Mouse (Mus musculus): ENCODE data around the gene Nat9. TPM values are rescaled to one million over a fixed set of nuclear protein-coding genes. Genes with fewer than 3 reads are reported as not detected.

Gene Nat9
- polyA plus RNA-seq, 1 experiment from 2014 or later, result 19.1 TPM

GRCm38 (mm10) chr11:115209958-115210357 lies 22.3 kb upstream of the Nat9 start:
- Histone ChIP-seq H3K4me3 (no peak overlapping the region), H3K4me2 (no peak overlapping the region), H3K36me3 (peaks cover 14% of the 10 kb centered on the region), H3K4me1 (replicated peaks) (peaks cover 35% of the 10 kb centered on the region), H3K9me3 (no peaks in the 10 kb centered on the region), H3K9ac (no peak overlapping the region), H3K27me3 (no peaks in the 10 kb centered on the region), H3K27ac (replicated peaks) (no peak overlapping the region)
- ATAC-seq (ENCODE audit: low FRiP score, low read depth), result no peak
- 75% methylated on average over 7 of the region's 7 CpGs for WGBS

GRCm38 (mm10) chr11:115208776-115209732 lies 21.4 kb upstream of the Nat9 start:
- Histone ChIP-seq H3K27me3 (no peaks in the 10 kb centered on the region), H3K4me2 (no peak overlapping the region), H3K4me3 (no peak overlapping the region), H3K9me3 (no peaks in the 10 kb centered on the region), H3K36me3 (peaks cover 14% of the 10 kb centered on the region), H3K9ac (no peak overlapping the region), H3K27ac (replicated peaks) (no peak overlapping the region), H3K4me1 (replicated peaks) (peaks cover 35% of the 10 kb centered on the region)
- 76% methylated on average over 25 of the region's 25 CpGs for WGBS
- no peak for ATAC-seq (ENCODE audit: low FRiP score, low read depth)

- Histone ChIP-seq H3K9ac (no peak overlapping the region), H3K9me3 (no peaks in the 10 kb centered on the region), H3K4me3 (no peak overlapping the region), H3K27ac (replicated peaks) (no peak overlapping the region), H3K36me3 (peaks cover 15% of the 10 kb centered on the region), H3K27me3 (no peaks in the 10 kb centered on the region), H3K4me2 (no peak overlapping the region), H3K4me1 (replicated peaks) (peaks cover 35% of the 10 kb centered on the region)
- no peak for ATAC-seq (ENCODE audit: low FRiP score, low read depth)
- WGBS, result 46% methylated on average over 12 of the region's 12 CpGs
Observed at GRCm38 (mm10) chr11:115208126-115208525, 20.5 kb upstream of the Nat9 start.

- 87% methylated on average over 9 of the region's 9 CpGs for WGBS
- no peak overlapping the region for H3K27ac ChIP-seq (replicated peaks)
- H3K4me1 ChIP-seq (replicated peaks), result peaks cover 22% of the 10 kb centered on the region
- no peaks in the 10 kb centered on the region; the same call in 1 of the 2 replicates for H3K27me3 ChIP-seq
- H3K4me2 ChIP-seq, result no peak overlapping the region
- no peak overlapping the region for H3K9ac ChIP-seq
- H3K9me3 ChIP-seq, result no peaks in the 10 kb centered on the region
- peaks cover 28% of the 10 kb centered on the region for H3K36me3 ChIP-seq
- no peak overlapping the region for H3K4me3 ChIP-seq
- ATAC-seq (ENCODE audit: low FRiP score, low read depth), result peak; percentile 17; the same call in 1 of the 2 replicates
Observed at GRCm38 (mm10) chr11:115202756-115203155, 15.1 kb upstream of the Nat9 start.

- Histone ChIP-seq H3K36me3 (peaks cover 30% of the 10 kb centered on the region), H3K4me3 (no peak overlapping the region), H3K27me3 (no peaks in the 10 kb centered on the region; the same call in 1 of the 2 replicates), H3K4me1 (replicated peaks) (peaks cover 18% of the 10 kb centered on the region), H3K9me3 (no peaks in the 10 kb centered on the region), H3K4me2 (no peak overlapping the region), H3K27ac (replicated peaks) (no peak overlapping the region), H3K9ac (no peak overlapping the region)
- 10% methylated on average over 12 of the region's 12 CpGs for WGBS
- peak; percentile 73 for ATAC-seq (ENCODE audit: low FRiP score, low read depth)
Observed at GRCm38 (mm10) chr11:115202316-115202715, 14.7 kb upstream of the Nat9 start.

- no peak for ATAC-seq (ENCODE audit: low FRiP score, low read depth)
- no peaks in the 10 kb centered on the region for H3K9me3 ChIP-seq
- 93% methylated on average over 4 of the region's 4 CpGs for WGBS
- H3K9ac ChIP-seq, result no peak overlapping the region
- no peaks in the 10 kb centered on the region; the same call in 1 of the 2 replicates for H3K27me3 ChIP-seq
- H3K36me3 ChIP-seq, result peaks cover 26% of the 10 kb centered on the region
- H3K4me2 ChIP-seq, result no peak overlapping the region
- H3K4me3 ChIP-seq, result no peak overlapping the region
- H3K27ac ChIP-seq (replicated peaks), result no peak overlapping the region
- H3K4me1 ChIP-seq (replicated peaks), result peaks cover 15% of the 10 kb centered on the region
Observed at GRCm38 (mm10) chr11:115200520-115200919, 12.9 kb upstream of the Nat9 start.

- Histone ChIP-seq H3K4me3 (no peak overlapping the region), H3K36me3 (peaks cover 24% of the 10 kb centered on the region), H3K27ac (replicated peaks) (no peak overlapping the region), H3K27me3 (no peaks in the 10 kb centered on the region; the same call in 1 of the 2 replicates), H3K4me2 (no peak overlapping the region), H3K4me1 (replicated peaks) (peaks cover 13% of the 10 kb centered on the region; the same call in 1 of the 2 replicates), H3K9me3 (no peaks in the 10 kb centered on the region), H3K9ac (no peak overlapping the region)
- 43% methylated on average over 12 of the region's 12 CpGs for WGBS
- ATAC-seq (ENCODE audit: low FRiP score, low read depth), result 0 out of 2 replicates have a peak, but pooled peaks have one; percentile 19
Observed at GRCm38 (mm10) chr11:115198932-115199384, 11.3 kb upstream of the Nat9 start.

GRCm38 (mm10) chr11:115197558-115197957 lies 9.9 kb upstream of the Nat9 start:
- H3K4me1 ChIP-seq (replicated peaks), result peaks cover 10% of the 10 kb centered on the region; the same call in 1 of the 2 replicates
- H3K27me3 ChIP-seq, result no peaks in the 10 kb centered on the region
- ATAC-seq (ENCODE audit: low FRiP score, low read depth), result no peak
- H3K36me3 ChIP-seq, result peaks cover 21% of the 10 kb centered on the region
- no peaks in the 10 kb centered on the region for H3K9me3 ChIP-seq
- WGBS, result 81% methylated on average over 8 of the region's 8 CpGs
- H3K4me2 ChIP-seq, result no peak overlapping the region
- H3K9ac ChIP-seq, result no peak overlapping the region
- no peak overlapping the region for H3K4me3 ChIP-seq
- no peak overlapping the region for H3K27ac ChIP-seq (replicated peaks)

- no peak for ATAC-seq (ENCODE audit: low FRiP score, low read depth)
- Histone ChIP-seq H3K4me3 (no peak overlapping the region), H3K36me3 (peaks cover 10% of the 10 kb centered on the region; the same call in 1 of the 2 replicates), H3K4me1 (replicated peaks) (0 out of 2 replicates have a peak, but pooled peaks cover 8% of the 10 kb centered on the region), H3K4me2 (no peak overlapping the region), H3K27ac (replicated peaks) (no peak overlapping the region), H3K9ac (no peak overlapping the region), H3K27me3 (no peaks in the 10 kb centered on the region), H3K9me3 (no peaks in the 10 kb centered on the region)
- 94% methylated on average over 5 of the region's 5 CpGs for WGBS
Observed at GRCm38 (mm10) chr11:115195933-115196332, 8.3 kb upstream of the Nat9 start.

- Histone ChIP-seq H3K9me3 (no peaks in the 10 kb centered on the region), H3K4me2 (no peak overlapping the region), H3K4me1 (replicated peaks) (0 out of 2 replicates have a peak, but pooled peaks cover 8% of the 10 kb centered on the region), H3K9ac (no peak overlapping the region), H3K27me3 (no peaks in the 10 kb centered on the region), H3K4me3 (no peak overlapping the region), H3K36me3 (0 out of 2 replicates have a peak, but pooled peaks cover 6% of the 10 kb centered on the region), H3K27ac (replicated peaks) (no peak overlapping the region)
- no peak for ATAC-seq (ENCODE audit: low FRiP score, low read depth)
- WGBS, result 93% methylated on average over 6 of the region's 6 CpGs
Observed at GRCm38 (mm10) chr11:115194693-115195092, 7.0 kb upstream of the Nat9 start.

- Histone ChIP-seq H3K27ac (replicated peaks) (no peak overlapping the region), H3K36me3 (no peaks in the 10 kb centered on the region), H3K9ac (no peak overlapping the region), H3K4me3 (no peak overlapping the region), H3K4me2 (no peak overlapping the region), H3K4me1 (replicated peaks) (peaks cover 13% of the 10 kb centered on the region), H3K27me3 (no peaks in the 10 kb centered on the region), H3K9me3 (no peaks in the 10 kb centered on the region)
- ATAC-seq (ENCODE audit: low FRiP score, low read depth), result no peak
- WGBS, result 68% methylated on average over 9 of the region's 9 CpGs
Observed at GRCm38 (mm10) chr11:115192180-115192579, 4.5 kb upstream of the Nat9 start.

- Histone ChIP-seq H3K27ac (replicated peaks) (no peak overlapping the region), H3K36me3 (no peaks in the 10 kb centered on the region), H3K9me3 (no peaks in the 10 kb centered on the region), H3K4me2 (no peak overlapping the region), H3K4me1 (replicated peaks) (peaks cover 21% of the 10 kb centered on the region), H3K27me3 (no peaks in the 10 kb centered on the region), H3K9ac (no peak overlapping the region), H3K4me3 (no peak overlapping the region)
- ATAC-seq (ENCODE audit: low FRiP score, low read depth), result no peak
- WGBS, result 91% methylated on average over 6 of the region's 6 CpGs
Observed at GRCm38 (mm10) chr11:115189304-115189703, 1.6 kb upstream of the Nat9 start.

Data from hindbrain, embryonic 15.5 days (tissue).